Mouse (Mus musculus) CH12.LX (cell line): ENCODE measurements around the gene Smarcad1. TPM values are rescaled to one million over a fixed set of nuclear protein-coding genes. Genes with fewer than 3 reads are reported as not detected.
"Not testable (repeated sequence)": the region's sequence is repeated elsewhere in the genome, so short reads cannot be mapped to it uniquely, and the experiment has no call there.

ENCODE experiments used
- DNase-seq: peaks from one replicate; pipeline ENCODE4 v3.0.0-alpha.2; 2013; ENCODE audit errors: extremely low read depth
- H3K27ac ChIP-seq: 2 replicates; pipeline ENCODE4 v1.5.1; 2012; ENCODE audit warnings: low read depth, mild to moderate bottlenecking, control low read depth, moderate library complexity; ENCODE audit not compliant: insufficient read depth
- H3K27me3 ChIP-seq: replicated peaks from 2 replicates; pipeline ENCODE3; 2012; ENCODE audit warnings: inconsistent platforms
- H3K36me3 ChIP-seq, 2 experiments: replicated peaks in 1 of 2; 2 replicates each; pipeline versions ENCODE3 to v1.6.1; 2012; ENCODE audit warnings: inconsistent platforms in 1 of 2, low read length in 1 of 2, mild to moderate bottlenecking in 1 of 2, mixed read lengths in 1 of 2, moderate library complexity in 1 of 2; ENCODE audit not compliant: control insufficient read depth in 1 of 2, insufficient read depth in 1 of 2
- H3K4me1 ChIP-seq, 2 experiments: 2 replicates each; pipeline ENCODE4 v1.6.1; 2012; ENCODE audit warnings: inconsistent platforms in 1 of 2, moderate library complexity in 1 of 2; ENCODE audit not compliant: insufficient read depth in 2 of 2, control insufficient read depth in 1 of 2
- H3K4me2 ChIP-seq: 2 replicates; pipeline ENCODE4 v1.6.1; 2012; ENCODE audit warnings: low read depth, mild to moderate bottlenecking, control low read depth; ENCODE audit not compliant: poor library complexity, insufficient read depth, severe bottlenecking
- H3K4me3 ChIP-seq, 3 experiments: fragments of 150-350 bp in 1 of 3; sonication (generic) in 1 of 3; replicated peaks in 1 of 3; 2 replicates each; pipeline versions ENCODE3 to v1.5.1; 2011 to 2012; ENCODE audit warnings: low read depth in 2 of 3, low read length in 2 of 3, mild to moderate bottlenecking in 2 of 3, moderate library complexity in 2 of 3, control low read depth in 1 of 3, improper control_type of control experiment in 1 of 3, inconsistent platforms in 1 of 3, mixed read lengths in 1 of 3; ENCODE audit not compliant: poor library complexity in 1 of 3
- H3K79me2 ChIP-seq: replicated peaks from 2 replicates; pipeline ENCODE4 v1.6.1; 2012; ENCODE audit warnings: mild to moderate bottlenecking, moderate library complexity; ENCODE audit not compliant: control insufficient read depth, poor library complexity, insufficient read depth, severe bottlenecking; ENCODE audit errors: extremely low read depth
- H3K9ac ChIP-seq: 2 replicates; pipeline ENCODE4 v1.6.1; 2012; ENCODE audit warnings: low read depth, mild to moderate bottlenecking, control low read depth, moderate library complexity; ENCODE audit not compliant: insufficient read depth
- H3K9me3 ChIP-seq: replicated peaks from 2 replicates; pipeline ENCODE3; 2012; ENCODE audit warnings: low read length, inconsistent platforms, mixed read lengths
- BHLHE40 ChIP-seq: IDR thresholded peaks from 2 replicates; pipeline ENCODE4 v1.6.1; 2011; ENCODE audit warnings: mild to moderate bottlenecking, low read depth, low read length, improper control_type of control experiment
- CHD1 ChIP-seq: IDR thresholded peaks from 2 replicates; pipeline ENCODE4 v1.6.1; 2012; ENCODE audit warnings: low read depth, low read length, improper control_type of control experiment, inconsistent platforms
- CTCF ChIP-seq, 2 experiments: IDR thresholded peaks in 1 of 2; conservative IDR thresholded peaks in 1 of 2; 2 replicates each; pipeline ENCODE4 v1.5.1; 2011 to 2012; ENCODE audit warnings: low read depth in 2 of 2, low read length in 2 of 2, improper control_type of control experiment in 1 of 2, inconsistent platforms in 1 of 2, mild to moderate bottlenecking in 1 of 2, moderate library complexity in 1 of 2
- HCFC1 ChIP-seq: IDR thresholded peaks from 2 replicates; pipeline ENCODE4 v1.6.1; 2012; ENCODE audit warnings: low read depth, mild to moderate bottlenecking, inconsistent platforms, low read length, improper control_type of control experiment
- JUND ChIP-seq: conservative IDR thresholded peaks from 2 replicates; pipeline ENCODE4 v1.6.1; 2011; ENCODE audit warnings: low read depth, low read length, improper control_type of control experiment
- KAT2A ChIP-seq: IDR thresholded peaks from 2 replicates; pipeline ENCODE4 v1.6.1; 2012; ENCODE audit warnings: low read length, improper control_type of control experiment, inconsistent platforms; ENCODE audit not compliant: insufficient replicate concordance
- MAX ChIP-seq: IDR thresholded peaks from 2 replicates; pipeline ENCODE4 v1.6.1; 2011; ENCODE audit warnings: low read length, improper control_type of control experiment
- MAZ ChIP-seq: IDR thresholded peaks from 2 replicates; pipeline ENCODE4 v1.6.1; 2012; ENCODE audit warnings: low read depth, mild to moderate bottlenecking, inconsistent platforms, low read length, improper control_type of control experiment, moderate library complexity
- MYC ChIP-seq: IDR thresholded peaks from 2 replicates; pipeline ENCODE4 v1.6.1; 2011; ENCODE audit warnings: low read depth, mild to moderate bottlenecking, improper control_type of control experiment, low read length
- PAX5 ChIP-seq: IDR thresholded peaks from 2 replicates; pipeline ENCODE4 v1.6.1; 2012; ENCODE audit warnings: low read length, inconsistent platforms, mixed read lengths
- RAD21 ChIP-seq: IDR thresholded peaks from 2 replicates; pipeline ENCODE4 v1.6.1; 2011; ENCODE audit warnings: low read depth, mild to moderate bottlenecking, low read length, improper control_type of control experiment, moderate library complexity
- SMC3 ChIP-seq: IDR thresholded peaks from 2 replicates; pipeline ENCODE4 v1.6.1; 2011; ENCODE audit warnings: low read depth, low read length, improper control_type of control experiment
- TBP ChIP-seq: conservative IDR thresholded peaks from 2 replicates; pipeline ENCODE4 v1.6.1; 2011; ENCODE audit warnings: low read depth, low read length, improper control_type of control experiment
- TCF12 ChIP-seq: IDR thresholded peaks from 2 replicates; pipeline ENCODE4 v1.6.1; 2014; ENCODE audit warnings: low read depth, mild to moderate bottlenecking, inconsistent platforms, low read length, improper control_type of control experiment
- ZC3H11A ChIP-seq: IDR thresholded peaks from 2 replicates; pipeline ENCODE4 v1.6.1; 2012; ENCODE audit warnings: low read depth, mild to moderate bottlenecking, inconsistent platforms, low read length, improper control_type of control experiment
- ZMIZ1 ChIP-seq: IDR thresholded peaks from 2 replicates; pipeline ENCODE4 v1.6.1; 2012; ENCODE audit warnings: low read depth, mild to moderate bottlenecking, inconsistent platforms, low read length, improper control_type of control experiment
- dilution Hi-C: fragments of 300-500 bp; cut with MboI; formaldehyde crosslinking; loops from 2 replicates; pipeline ENCODE4 v1.14.3; 2020; ENCODE audit warnings: low sequenced_read_pairs; ENCODE audit not compliant: extremely low pct_unique_long_range_greater_than_20kb, extremely low pct_ligation_motif_present
- in situ Hi-C: fragments of 300-500 bp; cut with MboI; formaldehyde crosslinking; loops from 3 replicates; pipeline ENCODE4 v1.14.3; 2019; ENCODE audit warnings: low sequenced_read_pairs, low pct_ligation_motif_present, low pct_unique_long_range_greater_than_20kb, mixed read lengths
- polyA plus RNA-seq: library from polyadenylated mRNA; unstranded; fragments of >175 nt; gene quantifications from 2 replicates; pipeline ENCODE4 v1.2.1, GENCODE M21; 2012; ENCODE audit warnings: low read depth; ENCODE audit not compliant: insufficient read length
- total RNA-seq, 2 experiments: library from RNA; depleted of rRNA; stranded (reverse); fragments of 300-350 nt in 1 of 2; fragments of >200 nt in 1 of 2; gene quantifications; 2 replicates each; pipeline ENCODE4 v1.2.3; 2012 to 2014

Gene Smarcad1
- total and polyA plus RNA-seq, 3 experiments: 30.2 to 57.4 (median 43.9) TPM

GRCm38 (mm10) chr6:64996824-64997421, 45.5 kb upstream of the Smarcad1 start:
- no peaks in the 10 kb centered on the region for H3K4me1 ChIP-seq
- no peaks in the 10 kb centered on the region for H3K36me3 ChIP-seq
- DNase-seq: no peak
- no peaks in the 10 kb centered on the region for H3K9me3 ChIP-seq
- no peak overlapping the region for H3K27ac ChIP-seq
- H3K4me3 ChIP-seq: no peak overlapping the region
- no peak overlapping the region for H3K9ac ChIP-seq
- dilution Hi-C loops (no loop called here), in situ Hi-C loops (no loop called here)
- no peak overlapping the region for H3K4me2 ChIP-seq
- no peaks in the 10 kb centered on the region for H3K79me2 ChIP-seq
- TF ChIP-seq CTCF (conservative IDR thresholded peaks at IDR 0.05 in 1 of 2, IDR thresholded peaks at IDR 0.05 in 1 of 2; ENCODE audit: low read depth in 2 of 2, low read length in 2 of 2) (peak in 1 of 2 experiments; percentile 31; a peak in 2 of 4 replicates), HCFC1 (no peak), RAD21 (peak; percentile 5; the same call in 1 of the 2 replicates), SMC3 (no peak), BHLHE40 (peak; percentile 69)
- no peaks in the 10 kb centered on the region for H3K27me3 ChIP-seq

- no peak for DNase-seq
- dilution Hi-C loops: no loop called here
- Histone ChIP-seq H3K4me1 (no peaks in the 10 kb centered on the region), H3K27ac (no peak overlapping the region), H3K9me3 (no peaks in the 10 kb centered on the region), H3K27me3 (no peaks in the 10 kb centered on the region), H3K79me2 (no peaks in the 10 kb centered on the region), H3K36me3 (no peaks in the 10 kb centered on the region), H3K9ac (no peak overlapping the region), H3K4me2 (no peak overlapping the region), H3K4me3 (no peak overlapping the region)
- in situ Hi-C loops: no loop called here
- no peak for TF ChIP-seq RAD21
- TF ChIP-seq PAX5: no peak
Observed at GRCm38 (mm10) chr6:64997805-64998204, 44.6 kb upstream of the Smarcad1 start.

DNA sequence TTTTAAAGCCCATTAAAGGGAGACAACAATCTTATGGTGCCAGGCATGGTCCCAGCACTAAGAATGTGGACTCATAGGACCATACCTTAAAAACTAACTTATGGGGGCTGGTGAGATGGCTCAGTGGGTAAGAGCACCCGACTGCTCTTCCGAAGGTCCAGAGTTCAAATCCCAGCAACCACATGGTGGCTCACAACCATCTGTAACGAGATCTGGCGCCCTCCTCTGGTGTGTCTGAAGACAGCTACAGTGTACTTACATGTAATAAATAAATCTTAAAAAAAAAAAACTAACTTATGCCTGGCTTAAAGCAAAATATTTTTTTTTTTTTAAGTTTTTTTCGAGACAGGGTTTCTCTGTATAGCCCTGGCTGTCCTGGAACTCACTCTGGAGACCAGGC, 41.6 kb upstream of the Smarcad1 start:
- H3K4me3 ChIP-seq, H3K9me3 ChIP-seq, dilution Hi-C loops, in situ Hi-C loops, H3K9ac ChIP-seq, H3K4me1 ChIP-seq, DNase-seq, H3K36me3 ChIP-seq, H3K79me2 ChIP-seq, H3K27me3 ChIP-seq, H3K27ac ChIP-seq, H3K4me2 ChIP-seq: not testable (repeated sequence)

DNA sequence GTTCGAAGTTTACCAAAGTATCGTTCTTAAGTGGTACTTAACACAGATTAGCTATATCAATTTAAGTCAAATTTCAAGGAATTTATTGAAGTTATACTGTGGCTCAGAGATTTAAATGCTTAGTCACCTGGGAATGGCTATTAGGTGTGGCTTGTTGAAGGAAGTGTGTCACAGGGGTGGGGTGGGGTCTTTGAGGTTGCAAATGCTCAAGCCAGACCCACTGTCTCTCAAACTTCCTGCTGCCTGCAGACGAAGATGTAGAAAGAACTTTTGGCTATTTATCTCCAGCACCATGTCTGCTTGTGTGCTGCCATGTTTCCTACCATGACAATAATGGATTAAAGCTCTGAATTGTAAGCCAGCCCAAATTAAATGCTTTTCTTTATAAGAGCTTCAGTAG, 40.2 kb upstream of the Smarcad1 start:
- H3K79me2 ChIP-seq: no peaks in the 10 kb centered on the region
- DNase-seq: no peak
- no peak overlapping the region for H3K27ac ChIP-seq
- TF ChIP-seq PAX5 (no peak), MAZ (no peak), ZMIZ1 (no peak), MAX (no peak), CTCF (conservative IDR thresholded peaks at IDR 0.05 in 1 of 2, IDR thresholded peaks at IDR 0.05 in 1 of 2; ENCODE audit: low read depth in 2 of 2, low read length in 2 of 2) (no peak), MYC (no peak), TCF12 (no peak), CHD1 (no peak), BHLHE40 (no peak), JUND (no peak), ZC3H11A (no peak), TBP (no peak), KAT2A (no peak)
- no peaks in the 10 kb centered on the region for H3K4me1 ChIP-seq
- no peaks in the 10 kb centered on the region for H3K9me3 ChIP-seq
- H3K4me3 ChIP-seq: no peak overlapping the region
- no peak overlapping the region for H3K4me2 ChIP-seq
- no peak overlapping the region for H3K9ac ChIP-seq
- no peaks in the 10 kb centered on the region for H3K36me3 ChIP-seq
- no peaks in the 10 kb centered on the region for H3K27me3 ChIP-seq
- dilution Hi-C loops: no loop called here
- in situ Hi-C loops: no loop called here
